Mouse (Mus musculus): ENCODE results near the gene Sertad2. TPM values are rescaled to one million over a fixed set of nuclear protein-coding genes. Genes with fewer than 3 reads are reported as not detected.

Gene Sertad2
- total and polyA plus RNA-seq, 3 experiments: 16.1 to 20.2 (median 17.7) TPM

- H3K4me3 ChIP-seq: 0 out of 2 replicates have a peak overlapping the region, but pooled peaks have one; percentile 11
- DNase-seq: peak; percentile 53 to 54
- peaks cover 3% of the 10 kb centered on the region for H3K4me1 ChIP-seq (ENCODE audit: control insufficient read depth, insufficient read depth, low read length)
- peak overlapping the region; percentile 51 for H3K27ac ChIP-seq
- no peaks in the 10 kb centered on the region for H3K27me3 ChIP-seq (ENCODE audit: control insufficient read depth, insufficient read depth, low read length)
- intact Hi-C loops (cut with DNase I): loop anchor here (2.0 to 5.0 kb wide), 4 partner anchors 36 to 137 kb away; partner anchors contain the start of gene Sertad2
- no peaks in the 10 kb centered on the region for H3K36me3 ChIP-seq (ENCODE audit: control insufficient read depth, insufficient read depth, low read length)
- TF ChIP-seq CTCF (IDR thresholded peaks at IDR 0.05) (no peak), EP300 (IDR thresholded peaks at IDR 0.05; ENCODE audit: insufficient read depth, low read depth, low read length) (no peak), POLR2A (IDR thresholded peaks at IDR 0.05; ENCODE audit: insufficient read depth, low read depth, low read length) (no peak)
- peak overlapping the region; percentile 62 for H3K9ac ChIP-seq (ENCODE audit: low read depth, low read length)
- H3K79me2 ChIP-seq (replicated peaks; ENCODE audit: control insufficient read depth, insufficient read depth, low read length): no peaks in the 10 kb centered on the region
- WGBS: 39% methylated on average over 22 of the region's 22 CpGs
Measured at GRCm38 (mm10) chr11:20594229-20595201, 51.5 kb downstream of the Sertad2 start.

- no peaks in the 10 kb centered on the region for H3K27me3 ChIP-seq (ENCODE audit: control insufficient read depth, insufficient read depth, low read length)
- H3K4me1 ChIP-seq (ENCODE audit: control insufficient read depth, insufficient read depth, low read length): no peaks in the 10 kb centered on the region; the same call in 1 of the 2 replicates
- no peaks in the 10 kb centered on the region for H3K79me2 ChIP-seq (replicated peaks; ENCODE audit: control insufficient read depth, insufficient read depth, low read length)
- DNase-seq: peak; percentile 18 to 27
- no peaks in the 10 kb centered on the region for H3K36me3 ChIP-seq (ENCODE audit: control insufficient read depth, insufficient read depth, low read length)
- H3K4me3 ChIP-seq: peak overlapping the region; percentile 35
- TF ChIP-seq CTCF (IDR thresholded peaks at IDR 0.05) (no peak), POLR2A (IDR thresholded peaks at IDR 0.05; ENCODE audit: insufficient read depth, low read depth, low read length) (no peak), EP300 (IDR thresholded peaks at IDR 0.05; ENCODE audit: insufficient read depth, low read depth, low read length) (no peak)
- H3K9ac ChIP-seq (ENCODE audit: low read depth, low read length): no peak overlapping the region
- H3K27ac ChIP-seq: peak overlapping the region; percentile 41
- WGBS: 55% methylated on average over 24 of the region's 24 CpGs
- intact Hi-C loops (cut with DNase I): no loop called here
Measured at GRCm38 (mm10) chr11:20603066-20603812, 60.2 kb downstream of the Sertad2 start.

- no peak overlapping the region for H3K27ac ChIP-seq
Measured at GRCm38 (mm10) chr11:20604119-20604518, 61.1 kb downstream of the Sertad2 start.

GRCm38 (mm10) chr11:20605613-20606012 is 62.6 kb downstream of the Sertad2 start:
- 61% methylated on average over 7 of the region's 7 CpGs for WGBS
- no peak for DNase-seq
- no peak overlapping the region for H3K9ac ChIP-seq (ENCODE audit: low read depth, low read length)
- TF ChIP-seq CTCF (IDR thresholded peaks at IDR 0.05): no peak
- H3K27me3 ChIP-seq (ENCODE audit: control insufficient read depth, insufficient read depth, low read length): no peaks in the 10 kb centered on the region
- H3K27ac ChIP-seq: no peak overlapping the region
- H3K79me2 ChIP-seq (replicated peaks; ENCODE audit: control insufficient read depth, insufficient read depth, low read length): peaks cover 1% of the 10 kb centered on the region; the same call in 1 of the 2 replicates
- intact Hi-C loops (cut with DNase I): no loop called here
- no peaks in the 10 kb centered on the region for H3K36me3 ChIP-seq (ENCODE audit: control insufficient read depth, insufficient read depth, low read length)
- H3K4me1 ChIP-seq (ENCODE audit: control insufficient read depth, insufficient read depth, low read length): no peaks in the 10 kb centered on the region; the same call in 1 of the 2 replicates
- H3K4me3 ChIP-seq: no peak overlapping the region

More at GRCm38 (mm10) chr11:20604119-20604518, 61.1 kb downstream of the Sertad2 start:
- no peaks in the 10 kb centered on the region for H3K27me3 ChIP-seq (ENCODE audit: control insufficient read depth, insufficient read depth, low read length)
- H3K9ac ChIP-seq (ENCODE audit: low read depth, low read length): no peak overlapping the region
- 90% methylated on average over 4 of the region's 4 CpGs for WGBS
- TF ChIP-seq EP300 (IDR thresholded peaks at IDR 0.05; ENCODE audit: insufficient read depth, low read depth, low read length): no peak
- TF ChIP-seq CTCF (IDR thresholded peaks at IDR 0.05): no peak
- TF ChIP-seq POLR2A (IDR thresholded peaks at IDR 0.05; ENCODE audit: insufficient read depth, low read depth, low read length): no peak
- peaks cover 1% of the 10 kb centered on the region; the same call in 1 of the 2 replicates for H3K79me2 ChIP-seq (replicated peaks; ENCODE audit: control insufficient read depth, insufficient read depth, low read length)
- intact Hi-C loops (cut with DNase I): no loop called here
- H3K36me3 ChIP-seq (ENCODE audit: control insufficient read depth, insufficient read depth, low read length): no peaks in the 10 kb centered on the region
- H3K4me1 ChIP-seq (ENCODE audit: control insufficient read depth, insufficient read depth, low read length): no peaks in the 10 kb centered on the region; the same call in 1 of the 2 replicates
- DNase-seq: no peak
- no peak overlapping the region for H3K4me3 ChIP-seq

- Histone ChIP-seq H3K36me3 (ENCODE audit: control insufficient read depth, insufficient read depth, low read length) (no peaks in the 10 kb centered on the region), H3K27ac (no peak overlapping the region), H3K9ac (ENCODE audit: low read depth, low read length) (no peak overlapping the region), H3K4me3 (no peak overlapping the region), H3K27me3 (ENCODE audit: control insufficient read depth, insufficient read depth, low read length) (no peaks in the 10 kb centered on the region), H3K4me1 (ENCODE audit: control insufficient read depth, insufficient read depth, low read length) (no peaks in the 10 kb centered on the region), H3K79me2 (replicated peaks; ENCODE audit: control insufficient read depth, insufficient read depth, low read length) (peaks cover 1% of the 10 kb centered on the region; the same call in 1 of the 2 replicates)
- 60% methylated on average over 11 of the region's 11 CpGs for WGBS
- TF ChIP-seq POLR2A (IDR thresholded peaks at IDR 0.05; ENCODE audit: insufficient read depth, low read depth, low read length) (no peak), CTCF (IDR thresholded peaks at IDR 0.05) (no peak), EP300 (IDR thresholded peaks at IDR 0.05; ENCODE audit: insufficient read depth, low read depth, low read length) (no peak)
- intact Hi-C loops (cut with DNase I): no loop called here
- DNase-seq: no peak
Measured at GRCm38 (mm10) chr11:20608442-20608841, 65.4 kb downstream of the Sertad2 start.
